Mouse (Mus musculus) macrophage (primary cell): ENCODE data around the gene Dnmbp. TPM values are rescaled to one million over a fixed set of nuclear protein-coding genes. Genes with fewer than 3 reads are reported as not detected.

Experiments used
- H3K27ac ChIP-seq: fragments of 350-480 bp; formaldehyde crosslinking; 2 replicates; pipeline ENCODE4 v1.9.0; 2021
- H3K36me3 ChIP-seq: fragments of 350-480 bp; formaldehyde crosslinking; 2 replicates; pipeline ENCODE4 v1.9.0; 2021; ENCODE audit errors: inconsistent target
- H3K4me3 ChIP-seq: fragments of 350-480 bp; formaldehyde crosslinking; 2 replicates; pipeline ENCODE4 v1.9.0; 2021; ENCODE audit errors: inconsistent target
- H3K79me2 ChIP-seq: fragments of 350-480 bp; formaldehyde crosslinking; 2 replicates; pipeline ENCODE4 v1.9.0; 2021; ENCODE audit errors: inconsistent target
- WGBS: methylation state at CpG from one replicate; pipeline ENCODE4 v1.1.7; 2026; ENCODE audit warnings: inconsistent platforms; ENCODE audit not compliant: missing documents; 5-methylcytosine and 5-hydroxymethylcytosine counted together
- polyA plus RNA-seq: library from polyadenylated mRNA; stranded (reverse); fragments of 250-400 nt; gene quantifications from 3 replicates; pipeline ENCODE4 v1.2.4, GENCODE M21; 2018; ENCODE audit warnings: inconsistent platforms

The Dnmbp gene
- polyA plus RNA-seq, 1 experiment from 2014 or later, result 13.6 TPM

- Histone ChIP-seq H3K79me2 (no peaks in the 10 kb centered on the region), H3K27ac (peak overlapping the region; percentile 76), H3K4me3 (no peak overlapping the region), H3K36me3 (no peaks in the 10 kb centered on the region)
- 7% methylated on average over 9 of the region's 9 CpGs for WGBS
Measured at GRCm38 (mm10) chr19:43801427-43802051, 138.5 kb downstream of the Dnmbp start.

- no peak overlapping the region for H3K4me3 ChIP-seq
- no peaks in the 10 kb centered on the region for H3K79me2 ChIP-seq
- 80% methylated on average over 5 of the region's 5 CpGs for WGBS
- no peak overlapping the region for H3K27ac ChIP-seq
- H3K36me3 ChIP-seq, result no peaks in the 10 kb centered on the region
Measured at GRCm38 (mm10) chr19:43797216-43797615, 142.8 kb downstream of the Dnmbp start.

Other genes starting within 250 kb of the Dnmbp start
- 15.4 to 18.3 TPM (median 16.2 TPM) in 3 replicates for gene Cutc, start 187.2 kb downstream of the Dnmbp start, polyA plus RNA-seq
- 14.3 to 15.8 TPM (median 15.3 TPM) in 3 replicates for gene Cox15, start 187.2 kb downstream of the Dnmbp start, polyA plus RNA-seq
- 0.04 TPM in 2 of 3 replicates, not detected in the other for gene Abcc2, start 158.0 kb downstream of the Dnmbp start, polyA plus RNA-seq
- 0.11 TPM in 1 of 3 replicates, not detected in the others for gene Cpn1, start 46.4 kb upstream of the Dnmbp start, polyA plus RNA-seq
- gene Cyp2c23, start 89.0 kb upstream of the Dnmbp start, polyA plus RNA-seq, result 0.09 TPM in 1 of 3 replicates, not detected in the others
- gene Erlin1, start 129.6 kb upstream of the Dnmbp start, polyA plus RNA-seq, result 27.9 to 30.5 TPM (median 29.9 TPM) in 3 replicates
- 20.5 to 49.0 TPM (median 40.3 TPM) in 3 replicates for gene Chuk, start 167.3 kb upstream of the Dnmbp start, polyA plus RNA-seq
- gene Cwf19l1, start 195.7 kb upstream of the Dnmbp start, polyA plus RNA-seq, result 12.7 to 13.8 TPM (median 12.9 TPM) in 3 replicates
- gene Bloc1s2, start 206.3 kb upstream of the Dnmbp start, polyA plus RNA-seq, result 26.5 to 60.1 TPM (median 52.8 TPM) in 3 replicates